Mouse (Mus musculus): ENCODE measurements around the gene Arhgef7. TPM values are rescaled to one million over a fixed set of nuclear protein-coding genes. Genes with fewer than 3 reads are reported as not detected.
A peak's percentile ranks its signal among the peaks of the same experiment; 100 is the strongest.

The Arhgef7 gene
- polyA plus RNA-seq, 1 experiment from 2014 or later, result 46.4 TPM

GRCm38 (mm10) chr8:11777201-11777600 is 49.7 kb downstream of the Arhgef7 start:
- Histone ChIP-seq H3K27ac (ENCODE audit: low read depth, low read length) (peak overlapping the region; percentile 57), H3K4me1 (ENCODE audit: control insufficient read depth, insufficient read depth, low read length) (peaks cover 77% of the 10 kb centered on the region), H3K36me3 (ENCODE audit: control insufficient read depth, insufficient read depth, low read length) (peaks cover 4% of the 10 kb centered on the region), H3K9ac (ENCODE audit: low read depth, low read length) (no peak overlapping the region), H3K4me3 (ENCODE audit: low read depth, low read length) (no peak overlapping the region), H3K27me3 (ENCODE audit: control insufficient read depth, insufficient read depth, low read length) (no peaks in the 10 kb centered on the region), H3K9me3 (replicated peaks; ENCODE audit: control insufficient read depth, low read length) (no peaks in the 10 kb centered on the region), H3K4me2 (no peak overlapping the region)
- ATAC-seq (replicated peaks; ENCODE audit: insufficient number of reproducible peaks, low FRiP score, low TSS enrichment), result 0 out of 2 replicates have a peak, but pooled peaks have one; percentile 19
- 41% methylated on average over 10 of the region's 10 CpGs for WGBS (ENCODE audit: insufficient replicate concordance)

GRCm38 (mm10) chr8:11778646-11779433 is 51.3 kb downstream of the Arhgef7 start:
- H3K4me2 ChIP-seq, result peak overlapping the region; percentile 47
- no peak for ATAC-seq (replicated peaks; ENCODE audit: insufficient number of reproducible peaks, low FRiP score, low TSS enrichment)
- no peak overlapping the region; the same call in 1 of the 2 replicates for H3K9ac ChIP-seq (ENCODE audit: low read depth, low read length)

GRCm38 (mm10) chr8:11779844-11780634 is 52.5 kb downstream of the Arhgef7 start:
- H3K36me3 ChIP-seq (ENCODE audit: control insufficient read depth, insufficient read depth, low read length), result peaks cover 8% of the 10 kb centered on the region
- peak overlapping the region; percentile 24; the same call in 1 of the 2 replicates for H3K9ac ChIP-seq (ENCODE audit: low read depth, low read length)
- peak overlapping the region; percentile 78 for H3K27ac ChIP-seq (ENCODE audit: low read depth, low read length)
- ATAC-seq (replicated peaks; ENCODE audit: insufficient number of reproducible peaks, low FRiP score, low TSS enrichment), result no peak
- peaks cover 59% of the 10 kb centered on the region for H3K4me1 ChIP-seq (ENCODE audit: control insufficient read depth, insufficient read depth, low read length)
- H3K27me3 ChIP-seq (ENCODE audit: control insufficient read depth, insufficient read depth, low read length), result no peaks in the 10 kb centered on the region
- H3K9me3 ChIP-seq (replicated peaks; ENCODE audit: control insufficient read depth, low read length), result no peaks in the 10 kb centered on the region
- peak overlapping the region; percentile 31 for H3K4me3 ChIP-seq (ENCODE audit: low read depth, low read length)
- 62% methylated on average over 10 of the region's 10 CpGs for WGBS (ENCODE audit: insufficient replicate concordance)
- H3K4me2 ChIP-seq, result peak overlapping the region; percentile 47

More at GRCm38 (mm10) chr8:11778646-11779433, 51.3 kb downstream of the Arhgef7 start:
- Histone ChIP-seq H3K36me3 (ENCODE audit: control insufficient read depth, insufficient read depth, low read length) (peaks cover 8% of the 10 kb centered on the region), H3K4me3 (ENCODE audit: low read depth, low read length) (peak overlapping the region; percentile 31), H3K27ac (ENCODE audit: low read depth, low read length) (peak overlapping the region; percentile 78), H3K9me3 (replicated peaks; ENCODE audit: control insufficient read depth, low read length) (no peaks in the 10 kb centered on the region), H3K4me1 (ENCODE audit: control insufficient read depth, insufficient read depth, low read length) (peaks cover 65% of the 10 kb centered on the region), H3K27me3 (ENCODE audit: control insufficient read depth, insufficient read depth, low read length) (no peaks in the 10 kb centered on the region)
- 74% methylated on average over 8 of the region's 8 CpGs for whole genome bisulfite sequencing (ENCODE audit: insufficient replicate concordance)

- Histone ChIP-seq H3K27me3 (ENCODE audit: control insufficient read depth, insufficient read depth, low read length) (no peaks in the 10 kb centered on the region), H3K4me2 (peak overlapping the region; percentile 47), H3K9ac (ENCODE audit: low read depth, low read length) (0 out of 2 replicates have a peak overlapping the region, but pooled peaks have one; percentile 28), H3K4me1 (ENCODE audit: control insufficient read depth, insufficient read depth, low read length) (peaks cover 57% of the 10 kb centered on the region), H3K9me3 (replicated peaks; ENCODE audit: control insufficient read depth, low read length) (no peaks in the 10 kb centered on the region), H3K4me3 (ENCODE audit: low read depth, low read length) (peak overlapping the region; percentile 31), H3K36me3 (ENCODE audit: control insufficient read depth, insufficient read depth, low read length) (peaks cover 8% of the 10 kb centered on the region), H3K27ac (ENCODE audit: low read depth, low read length) (no peak overlapping the region)
- ATAC-seq (replicated peaks; ENCODE audit: insufficient number of reproducible peaks, low FRiP score, low TSS enrichment), result no peak
- 75% methylated on average over 4 of the region's 4 CpGs for WGBS (ENCODE audit: insufficient replicate concordance)
These were observed 53.1 kb downstream of the Arhgef7 start for GRCm38 (mm10) chr8:11780641-11781040.

GRCm38 (mm10) chr8:11782607-11783006 is 55.1 kb downstream of the Arhgef7 start:
- ATAC-seq (replicated peaks; ENCODE audit: insufficient number of reproducible peaks, low FRiP score, low TSS enrichment), result no peak
- 92% methylated on average over 6 of the region's 6 CpGs for WGBS (ENCODE audit: insufficient replicate concordance)
- Histone ChIP-seq H3K36me3 (ENCODE audit: control insufficient read depth, insufficient read depth, low read length) (peaks cover 13% of the 10 kb centered on the region), H3K4me2 (no peak overlapping the region), H3K4me3 (ENCODE audit: low read depth, low read length) (no peak overlapping the region), H3K9ac (ENCODE audit: low read depth, low read length) (no peak overlapping the region), H3K27me3 (ENCODE audit: control insufficient read depth, insufficient read depth, low read length) (no peaks in the 10 kb centered on the region), H3K9me3 (replicated peaks; ENCODE audit: control insufficient read depth, low read length) (no peaks in the 10 kb centered on the region), H3K27ac (ENCODE audit: low read depth, low read length) (no peak overlapping the region), H3K4me1 (ENCODE audit: control insufficient read depth, insufficient read depth, low read length) (peaks cover 37% of the 10 kb centered on the region)

DNA sequence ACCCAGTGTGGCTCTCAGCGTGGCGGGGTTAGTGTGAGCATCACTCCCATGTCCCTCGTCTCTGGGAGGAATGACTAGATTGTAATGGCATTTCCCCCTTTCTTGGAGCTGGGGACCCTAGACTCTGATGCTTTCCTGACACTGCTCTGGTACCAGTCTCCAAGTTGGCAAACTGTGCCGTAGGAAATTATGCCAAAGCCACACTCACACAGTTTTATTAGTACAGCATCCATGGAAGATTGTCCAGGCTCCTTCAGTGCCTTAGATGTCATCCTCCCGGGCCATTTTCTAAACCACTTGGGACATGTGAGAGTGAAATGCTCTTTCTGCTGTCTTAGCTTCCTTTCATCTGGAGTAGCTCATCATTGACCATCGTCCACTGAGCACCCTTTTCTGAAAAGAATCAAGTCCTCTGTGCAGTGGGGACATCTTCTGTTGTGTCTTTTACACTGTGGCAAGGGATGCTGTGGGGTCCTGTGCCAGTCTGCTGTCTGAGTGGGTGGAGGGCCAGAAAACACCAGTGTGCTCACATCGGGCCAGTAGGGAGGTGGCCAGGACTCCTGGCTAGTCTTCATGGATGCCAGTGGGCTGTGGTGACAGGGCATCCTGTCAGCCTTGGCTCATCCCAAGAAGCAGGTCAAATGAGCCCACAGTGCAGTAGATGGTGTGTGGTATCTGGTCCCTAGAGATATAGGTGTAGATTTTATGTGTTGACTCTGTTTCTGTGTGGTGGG is 56.5 kb downstream of the Arhgef7 start:
- Histone ChIP-seq H3K27ac (ENCODE audit: low read depth, low read length) (no peak overlapping the region), H3K4me2 (no peak overlapping the region), H3K9me3 (replicated peaks; ENCODE audit: control insufficient read depth, low read length) (no peaks in the 10 kb centered on the region), H3K4me3 (ENCODE audit: low read depth, low read length) (no peak overlapping the region), H3K4me1 (ENCODE audit: control insufficient read depth, insufficient read depth, low read length) (peaks cover 23% of the 10 kb centered on the region), H3K27me3 (ENCODE audit: control insufficient read depth, insufficient read depth, low read length) (no peaks in the 10 kb centered on the region), H3K9ac (ENCODE audit: low read depth, low read length) (no peak overlapping the region), H3K36me3 (ENCODE audit: control insufficient read depth, insufficient read depth, low read length) (peaks cover 13% of the 10 kb centered on the region)
- WGBS (ENCODE audit: insufficient replicate concordance), result 79% methylated on average over 7 of the region's 7 CpGs
- no peak for ATAC-seq (replicated peaks; ENCODE audit: insufficient number of reproducible peaks, low FRiP score, low TSS enrichment)

DNA sequence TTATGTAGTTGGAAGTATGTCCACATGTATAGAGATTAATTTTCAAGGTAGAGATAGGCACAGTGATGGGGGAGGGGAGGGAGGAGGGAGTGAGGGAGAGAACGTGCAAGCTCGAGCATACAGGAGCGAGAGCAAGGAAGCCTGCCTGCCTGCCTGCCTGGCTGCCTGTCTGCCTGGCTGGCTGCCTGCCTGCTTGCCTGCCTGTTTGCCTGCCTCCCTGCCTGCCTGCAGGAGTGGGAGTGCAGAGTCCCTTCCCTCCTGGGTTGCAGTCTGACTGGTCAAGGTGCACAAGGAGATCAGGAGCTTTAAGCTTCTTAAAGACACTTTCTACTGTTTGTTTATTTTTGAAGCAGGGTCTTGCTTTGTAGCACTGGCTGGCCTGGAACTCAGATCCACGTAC is 57.6 kb downstream of the Arhgef7 start:
- Histone ChIP-seq H3K9me3 (replicated peaks; ENCODE audit: control insufficient read depth, low read length) (no peaks in the 10 kb centered on the region), H3K4me1 (ENCODE audit: control insufficient read depth, insufficient read depth, low read length) (peaks cover 16% of the 10 kb centered on the region), H3K36me3 (ENCODE audit: control insufficient read depth, insufficient read depth, low read length) (peaks cover 13% of the 10 kb centered on the region), H3K9ac (ENCODE audit: low read depth, low read length) (no peak overlapping the region), H3K27ac (ENCODE audit: low read depth, low read length) (0 out of 2 replicates have a peak overlapping the region, but pooled peaks have one; percentile 35), H3K27me3 (ENCODE audit: control insufficient read depth, insufficient read depth, low read length) (no peaks in the 10 kb centered on the region), H3K4me3 (ENCODE audit: low read depth, low read length) (no peak overlapping the region), H3K4me2 (no peak overlapping the region)
- 44% methylated on average over 4 of the region's 4 CpGs for WGBS (ENCODE audit: insufficient replicate concordance)
- ATAC-seq (replicated peaks; ENCODE audit: insufficient number of reproducible peaks, low FRiP score, low TSS enrichment), result no peak

DNA sequence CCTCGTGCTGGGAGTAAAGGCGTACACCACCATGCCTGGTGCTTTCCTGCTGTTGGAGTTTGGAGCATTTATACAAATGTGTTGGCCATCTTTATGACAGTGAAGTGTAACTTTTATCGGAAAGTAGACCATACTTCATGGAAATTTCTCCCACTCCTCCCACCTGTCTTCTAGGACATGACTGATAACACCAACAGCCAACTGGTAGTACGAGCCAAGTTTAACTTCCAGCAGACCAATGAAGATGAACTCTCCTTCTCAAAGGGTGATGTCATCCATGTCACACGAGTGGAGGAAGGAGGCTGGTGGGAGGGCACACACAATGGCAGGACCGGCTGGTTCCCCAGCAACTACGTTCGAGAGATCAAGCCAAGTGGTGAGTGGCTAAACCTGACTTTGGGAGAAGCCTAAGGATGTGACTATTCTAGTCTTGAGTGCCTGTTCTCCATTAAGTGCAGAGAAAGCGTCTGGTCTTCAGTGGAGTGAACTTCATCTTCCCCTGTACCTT is 58.1 kb downstream of the Arhgef7 start:
- Histone ChIP-seq H3K36me3 (ENCODE audit: control insufficient read depth, insufficient read depth, low read length) (peaks cover 16% of the 10 kb centered on the region), H3K4me1 (ENCODE audit: control insufficient read depth, insufficient read depth, low read length) (peaks cover 13% of the 10 kb centered on the region), H3K27ac (ENCODE audit: low read depth, low read length) (0 out of 2 replicates have a peak overlapping the region, but pooled peaks have one; percentile 35), H3K9ac (ENCODE audit: low read depth, low read length) (no peak overlapping the region), H3K4me2 (no peak overlapping the region), H3K4me3 (ENCODE audit: low read depth, low read length) (no peak overlapping the region), H3K27me3 (ENCODE audit: control insufficient read depth, insufficient read depth, low read length) (no peaks in the 10 kb centered on the region), H3K9me3 (replicated peaks; ENCODE audit: control insufficient read depth, low read length) (no peaks in the 10 kb centered on the region)
- ATAC-seq (replicated peaks; ENCODE audit: insufficient number of reproducible peaks, low FRiP score, low TSS enrichment), result no peak
- 72% methylated on average over 9 of the region's 9 CpGs for WGBS (ENCODE audit: insufficient replicate concordance)
